Mouse (Mus musculus) intestine, embryonic 15.5 days (tissue): Measurements from ENCODE around the gene Trpm1. TPM values are rescaled to one million over a fixed set of nuclear protein-coding genes. Genes with fewer than 3 reads are reported as not detected.

Experiments
- ATAC-seq: fragments of 200-750 bp; cut with Nextera tagmentation; 2 replicates; pipeline ENCODE4 v1.8.0; 2017; ENCODE audit warnings: moderate TSS enrichment, moderate library complexity
- H3K27ac ChIP-seq: fragments of 300-500 bp; sonication (generic); 2 replicates; pipeline ENCODE4 v1.5.1; 2015; ENCODE audit warnings: mild to moderate bottlenecking, inconsistent platforms
- H3K27me3 ChIP-seq: fragments of 300-500 bp; sonication (generic); replicated peaks from 2 replicates; pipeline ENCODE4 v1.6.1; 2015; ENCODE audit warnings: inconsistent platforms
- H3K36me3 ChIP-seq: fragments of 300-500 bp; sonication (generic); 2 replicates; pipeline ENCODE4 v1.6.1; 2015; ENCODE audit warnings: inconsistent platforms
- H3K4me1 ChIP-seq: fragments of 300-500 bp; sonication (generic); replicated peaks from 2 replicates; pipeline ENCODE4 v1.6.1; 2015; ENCODE audit warnings: inconsistent platforms
- H3K4me2 ChIP-seq: fragments of 300-500 bp; sonication (generic); replicated peaks from 2 replicates; pipeline ENCODE4 v1.6.1; 2015; ENCODE audit warnings: mild to moderate bottlenecking, inconsistent platforms
- H3K4me3 ChIP-seq: fragments of 300-500 bp; sonication (generic); replicated peaks from 2 replicates; pipeline ENCODE4 v1.5.1; 2015; ENCODE audit warnings: inconsistent platforms
- H3K9ac ChIP-seq: fragments of 300-500 bp; sonication (generic); 2 replicates; pipeline ENCODE4 v1.6.1; 2015; ENCODE audit warnings: inconsistent platforms
- H3K9me3 ChIP-seq: fragments of 300-500 bp; sonication (generic); 2 replicates; pipeline ENCODE4 v1.6.1; 2016; ENCODE audit warnings: inconsistent platforms
- WGBS: fragments of 180-500 bp; shearing (Covaris S2); methylation state at CpG from one replicate; pipeline ENCODE4 v1.1.7; 2015; 5-methylcytosine and 5-hydroxymethylcytosine counted together
- polyA plus RNA-seq: library from polyadenylated mRNA; unstranded; fragments of >200 nt; fragmentation: Nextera tagmentation; extraction: Ambion mirVana; gene quantifications from 2 replicates; pipeline ENCODE4 v1.2.1, GENCODE M21; 2015

Gene Trpm1
- polyA plus RNA-seq, 1 experiment from 2014 or later = not detected

DNA sequence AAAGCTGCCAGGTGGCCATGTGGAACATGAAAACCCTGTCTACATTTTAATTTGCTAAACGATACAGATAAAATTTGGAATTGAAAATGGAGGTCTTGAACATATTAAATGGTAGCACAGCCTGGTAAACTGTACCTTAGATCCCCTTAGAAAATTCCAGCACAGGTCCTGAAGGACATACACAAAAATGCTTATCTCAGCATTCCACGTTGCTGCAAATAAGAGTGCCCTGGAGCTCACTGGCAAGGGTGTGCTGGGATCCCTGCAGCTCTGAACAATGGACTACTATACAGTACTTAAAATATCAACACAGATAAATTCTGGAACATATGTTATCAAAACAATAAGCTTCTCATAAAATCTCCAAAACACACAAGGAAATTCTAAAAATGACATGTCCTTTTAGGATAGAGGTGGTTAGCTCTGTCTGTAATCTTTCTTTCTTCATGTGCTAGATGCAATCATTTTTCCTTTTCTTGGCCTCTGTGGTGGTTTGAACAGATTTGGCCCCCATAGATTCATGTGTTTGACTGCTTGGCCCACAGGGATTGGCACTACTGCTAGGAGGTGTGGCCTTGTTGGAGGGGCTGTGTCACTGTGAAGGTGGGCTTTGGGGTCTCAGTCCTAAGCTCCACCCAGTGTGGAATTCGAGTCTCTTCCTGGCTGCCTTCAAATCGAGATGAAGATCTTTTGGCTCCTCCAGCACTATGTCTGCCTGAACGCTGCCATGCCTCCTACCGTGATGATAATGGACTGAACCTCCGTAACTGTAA lies 3.5 kb downstream of the Trpm1 start:
- ATAC-seq = no peak
- no peak overlapping the region for H3K27ac ChIP-seq
- no peak overlapping the region for H3K9ac ChIP-seq
- H3K4me2 ChIP-seq = no peak overlapping the region
- 71% methylated on average over 7 of the region's 7 CpGs for WGBS
- H3K9me3 ChIP-seq = no peaks in the 10 kb centered on the region
- no peak overlapping the region for H3K4me3 ChIP-seq
- H3K27me3 ChIP-seq = no peaks in the 10 kb centered on the region
- no peaks in the 10 kb centered on the region; the same call in 1 of the 2 replicates for H3K4me1 ChIP-seq
- no peaks in the 10 kb centered on the region for H3K36me3 ChIP-seq

DNA sequence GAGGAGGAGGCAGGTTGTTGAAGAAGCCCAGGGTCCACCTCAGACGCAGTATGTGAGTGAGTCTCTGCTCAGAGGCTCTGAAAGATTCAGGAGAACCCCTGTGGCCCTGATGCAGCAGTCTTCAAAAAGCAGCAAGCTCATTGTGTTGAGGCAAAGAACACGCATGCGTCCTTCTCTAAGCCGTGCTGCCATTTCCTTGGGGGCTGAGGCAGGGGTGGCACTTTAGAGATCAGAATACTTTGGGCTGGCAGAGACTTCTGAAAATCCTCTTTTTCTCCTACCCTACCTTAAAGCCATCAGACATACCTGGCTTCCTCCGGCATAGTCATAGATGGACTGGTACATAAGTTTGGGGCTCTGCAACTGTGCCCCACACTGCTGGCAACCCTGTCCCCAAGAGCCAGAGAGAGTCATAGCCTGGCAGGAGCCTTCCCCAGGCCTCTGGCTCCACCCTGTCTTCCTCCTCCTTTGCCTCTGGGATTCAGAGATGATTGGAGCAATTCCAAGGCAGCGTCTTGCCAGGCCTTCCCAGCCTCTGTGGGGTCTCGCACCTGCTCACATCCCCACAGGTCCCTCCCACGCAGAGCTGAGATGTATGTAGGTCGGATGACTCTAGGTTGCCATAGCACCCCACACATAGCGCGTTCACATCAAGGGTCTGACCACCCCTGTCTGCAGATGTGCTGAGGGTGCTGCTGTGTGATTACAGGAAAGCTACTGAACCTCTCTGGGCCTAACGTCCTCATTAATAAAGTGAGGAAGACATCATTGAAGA lies 4.8 kb downstream of the Trpm1 start:
- no peak overlapping the region for H3K4me2 ChIP-seq
- no peak overlapping the region for H3K4me3 ChIP-seq
- no peak overlapping the region for H3K27ac ChIP-seq
- no peaks in the 10 kb centered on the region for H3K9me3 ChIP-seq
- H3K36me3 ChIP-seq = no peaks in the 10 kb centered on the region
- 78% methylated on average over 12 of the region's 12 CpGs for WGBS
- H3K9ac ChIP-seq = no peak overlapping the region
- H3K4me1 ChIP-seq = no peaks in the 10 kb centered on the region; the same call in 1 of the 2 replicates
- no peak for ATAC-seq
- no peaks in the 10 kb centered on the region for H3K27me3 ChIP-seq

DNA sequence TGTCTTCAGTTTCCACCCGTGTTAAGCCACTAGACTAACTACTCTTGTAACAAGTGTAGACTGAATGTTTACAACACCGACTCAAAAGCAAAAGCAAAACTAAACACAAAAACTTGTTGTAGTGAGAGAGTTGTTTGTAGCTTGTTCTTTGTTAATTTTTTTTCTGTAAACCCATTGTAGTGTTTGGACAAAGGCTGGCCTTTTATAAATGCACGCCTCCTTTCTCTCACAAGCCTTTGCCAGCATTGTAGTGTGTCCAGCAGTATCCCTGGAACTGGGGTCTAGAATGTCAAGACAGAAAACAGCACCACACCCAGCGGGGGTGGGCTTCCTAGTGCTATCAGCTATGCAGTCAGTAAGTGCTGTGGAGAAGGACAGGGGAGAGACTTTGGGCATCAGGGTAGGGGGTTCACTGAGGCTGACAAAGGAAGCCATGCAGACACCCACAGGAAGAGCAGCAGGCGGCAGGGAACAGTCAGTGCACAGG lies 5.5 kb downstream of the Trpm1 start:
- 57% methylated on average over 5 of the region's 5 CpGs for WGBS
- H3K4me2 ChIP-seq = no peak overlapping the region

DNA sequence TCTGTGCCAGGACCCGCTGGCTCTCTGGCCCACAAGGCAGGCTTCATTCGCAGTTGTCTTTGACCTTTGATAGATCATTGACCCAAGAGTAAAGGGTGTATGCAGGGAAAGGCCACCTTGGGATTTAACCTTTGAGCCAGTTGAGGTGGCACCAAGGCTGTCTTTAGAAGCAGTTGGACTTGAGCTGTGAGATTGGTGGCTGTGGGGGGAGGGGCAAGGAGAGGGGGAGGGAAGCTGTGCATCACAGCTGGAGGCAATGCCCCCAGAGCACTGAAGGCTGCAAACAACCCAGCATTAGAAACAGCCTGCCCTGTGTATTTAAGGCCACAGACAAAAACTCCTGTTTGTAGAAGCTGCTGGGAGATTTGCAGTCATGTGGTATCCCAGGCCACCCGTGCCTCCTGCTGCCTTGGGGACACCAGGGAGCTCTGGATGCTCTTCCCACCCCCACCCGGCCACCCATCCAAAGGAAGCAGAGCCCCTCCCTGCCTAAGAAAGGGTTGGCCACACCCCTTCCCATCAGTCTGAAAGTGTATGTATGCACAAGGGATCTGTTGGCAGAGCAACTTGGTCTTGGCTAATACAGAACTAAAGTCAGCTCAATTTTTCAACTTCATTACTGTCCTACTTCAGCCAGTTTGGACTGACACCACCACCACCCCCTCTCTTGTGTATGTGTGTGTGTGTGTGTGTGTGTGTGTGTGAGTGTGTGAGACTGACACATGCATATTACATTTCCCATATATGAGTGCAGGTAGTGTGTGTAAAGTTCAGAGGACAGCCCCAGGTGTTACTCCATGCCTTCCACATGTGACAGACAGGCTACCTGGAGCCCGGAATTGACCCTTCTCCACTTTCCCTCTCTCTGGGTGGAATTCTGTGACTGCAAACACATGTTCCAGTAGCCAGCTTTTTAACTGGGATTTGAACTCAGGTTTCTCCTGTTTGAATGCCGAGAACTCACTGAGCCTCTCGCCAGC lies 6.3 kb downstream of the Trpm1 start:
- Histone ChIP-seq H3K4me2 (no peak overlapping the region), H3K4me3 (no peak overlapping the region), H3K9ac (no peak overlapping the region), H3K36me3 (no peaks in the 10 kb centered on the region), H3K27ac (no peak overlapping the region), H3K27me3 (no peaks in the 10 kb centered on the region), H3K9me3 (no peaks in the 10 kb centered on the region), H3K4me1 (no peaks in the 10 kb centered on the region; the same call in 1 of the 2 replicates)
- WGBS = 50% methylated on average over 7 of the region's 7 CpGs
- ATAC-seq = no peak

More for the DNA sequence above, 5.5 kb downstream of the Trpm1 start:
- H3K27ac ChIP-seq = no peak overlapping the region
- no peaks in the 10 kb centered on the region; the same call in 1 of the 2 replicates for H3K4me1 ChIP-seq
- no peaks in the 10 kb centered on the region for H3K9me3 ChIP-seq
- no peak for ATAC-seq
- no peak overlapping the region for H3K4me3 ChIP-seq
- H3K27me3 ChIP-seq = no peaks in the 10 kb centered on the region
- H3K9ac ChIP-seq = no peak overlapping the region
- H3K36me3 ChIP-seq = no peaks in the 10 kb centered on the region

DNA sequence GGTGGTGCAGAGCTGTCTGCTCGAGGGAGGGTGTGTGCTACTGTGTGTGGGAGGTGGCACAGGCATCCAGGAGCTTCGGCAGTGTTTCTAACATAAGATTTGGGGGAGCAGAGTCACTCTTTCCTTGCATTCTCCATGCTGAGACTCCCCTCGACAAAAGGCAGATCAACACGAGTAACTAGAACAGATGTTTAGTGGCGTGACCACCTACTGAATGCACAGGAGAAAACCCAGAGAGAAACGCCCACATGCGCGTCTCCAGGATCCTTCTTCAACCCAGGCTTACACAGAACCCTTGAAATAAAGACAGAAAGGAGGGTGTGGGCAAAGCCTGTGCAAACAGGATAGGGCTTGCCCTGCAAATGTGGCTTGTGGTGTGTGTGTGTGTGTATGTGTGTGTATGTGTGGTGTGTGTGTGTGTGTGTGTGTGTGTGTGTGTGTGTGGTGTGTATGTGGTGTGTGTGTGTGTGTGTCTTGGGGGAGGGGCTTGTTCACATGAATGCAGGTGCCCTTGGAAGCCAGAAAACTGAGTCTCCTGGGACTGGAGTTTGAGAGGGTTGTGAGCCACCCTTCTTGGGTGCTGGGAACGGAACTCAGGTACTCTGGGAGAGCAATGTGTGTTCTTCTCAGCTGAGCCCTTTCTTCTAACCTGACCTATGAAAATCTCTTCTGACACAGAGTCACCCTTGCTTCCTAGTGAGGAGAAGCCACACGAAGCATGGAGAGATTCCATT lies 7.3 kb downstream of the Trpm1 start:
- no peak overlapping the region for H3K4me3 ChIP-seq
- H3K36me3 ChIP-seq = no peaks in the 10 kb centered on the region
- H3K4me1 ChIP-seq = no peaks in the 10 kb centered on the region; the same call in 1 of the 2 replicates
- H3K4me2 ChIP-seq = no peak overlapping the region
- WGBS = 66% methylated on average over 10 of the region's 10 CpGs
- H3K9me3 ChIP-seq = no peaks in the 10 kb centered on the region
- ATAC-seq = no peak
- no peaks in the 10 kb centered on the region for H3K27me3 ChIP-seq
- no peak overlapping the region for H3K9ac ChIP-seq
- H3K27ac ChIP-seq = no peak overlapping the region

DNA sequence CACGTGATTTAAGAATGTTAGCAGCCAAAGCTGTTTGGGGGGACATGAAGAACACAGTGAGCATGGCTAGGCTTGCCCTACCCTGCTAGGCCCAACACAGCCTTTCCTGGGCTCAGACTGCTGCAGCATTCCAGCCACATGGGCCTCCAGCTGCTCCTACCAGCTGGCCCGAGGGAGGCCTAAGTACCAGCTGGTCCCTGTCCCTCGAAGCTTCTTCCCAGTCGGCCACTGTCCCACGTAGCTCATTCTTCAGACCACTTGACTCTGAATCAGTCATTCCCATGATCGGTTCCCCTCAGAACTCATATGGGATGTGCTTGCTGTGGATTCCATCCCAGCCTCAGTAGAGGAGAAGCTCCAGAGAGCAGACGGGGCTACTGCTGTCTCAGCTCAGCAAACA lies 8.4 kb downstream of the Trpm1 start:
- Histone ChIP-seq H3K27ac (no peak overlapping the region), H3K4me3 (no peak overlapping the region), H3K4me1 (no peaks in the 10 kb centered on the region; the same call in 1 of the 2 replicates), H3K4me2 (no peak overlapping the region), H3K27me3 (no peaks in the 10 kb centered on the region), H3K9me3 (no peaks in the 10 kb centered on the region), H3K36me3 (no peaks in the 10 kb centered on the region), H3K9ac (no peak overlapping the region)
- 56% methylated on average over 7 of the region's 7 CpGs for WGBS
- ATAC-seq = no peak

DNA sequence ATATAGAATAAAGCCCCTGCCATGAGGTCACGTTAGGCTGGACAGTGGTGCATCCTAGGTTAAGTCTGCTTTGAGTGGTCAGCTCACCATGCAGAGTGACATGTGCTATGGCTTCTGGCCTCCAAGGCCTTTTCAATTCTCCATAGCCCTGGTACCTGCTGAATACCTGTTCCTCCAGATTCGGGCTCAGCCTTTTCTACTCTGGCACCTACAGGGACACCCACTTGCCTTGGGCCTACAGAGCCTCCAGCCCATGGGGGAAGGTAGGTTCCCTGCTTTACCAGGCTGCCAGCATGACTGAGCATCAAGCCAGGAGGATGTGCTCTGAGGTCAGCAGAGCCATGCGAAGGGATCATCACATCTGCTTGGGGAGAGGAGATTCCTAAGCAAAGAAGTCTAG lies 9.5 kb downstream of the Trpm1 start:
- no peak for ATAC-seq
- WGBS = 85% methylated on average over 3 of the region's 3 CpGs
- H3K4me2 ChIP-seq = no peak overlapping the region
- H3K9ac ChIP-seq = no peak overlapping the region
- no peak overlapping the region for H3K27ac ChIP-seq
- H3K4me3 ChIP-seq = no peak overlapping the region
- H3K9me3 ChIP-seq = no peaks in the 10 kb centered on the region
- no peaks in the 10 kb centered on the region; the same call in 1 of the 2 replicates for H3K4me1 ChIP-seq
- no peaks in the 10 kb centered on the region for H3K27me3 ChIP-seq
- H3K36me3 ChIP-seq = no peaks in the 10 kb centered on the region

DNA sequence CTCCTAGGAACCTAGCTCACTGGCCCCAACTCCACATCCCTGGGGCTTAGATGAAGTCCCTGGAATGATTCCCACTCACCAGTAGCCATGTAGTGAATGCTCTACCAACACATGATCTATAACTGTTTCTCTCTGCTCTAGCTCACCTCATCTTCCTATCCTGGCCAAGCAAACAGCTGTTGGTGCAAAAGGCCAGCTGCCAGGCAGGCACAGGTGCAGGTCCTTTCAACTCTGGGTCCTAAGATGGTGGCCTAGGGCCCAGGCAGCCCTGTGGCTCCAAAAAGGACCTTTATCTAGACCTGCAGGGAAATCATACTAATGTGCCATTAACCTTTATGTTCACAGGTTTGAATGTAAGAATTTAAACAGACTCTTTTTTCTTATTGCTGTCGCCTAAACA lies 10.3 kb downstream of the Trpm1 start:
- Histone ChIP-seq H3K27ac (no peak overlapping the region), H3K9ac (no peak overlapping the region), H3K9me3 (no peaks in the 10 kb centered on the region), H3K4me2 (no peak overlapping the region), H3K4me3 (no peak overlapping the region), H3K4me1 (no peaks in the 10 kb centered on the region; the same call in 1 of the 2 replicates), H3K27me3 (no peaks in the 10 kb centered on the region), H3K36me3 (no peaks in the 10 kb centered on the region)
- WGBS = 97% methylated on average over 1 of the region's 1 CpGs
- no peak for ATAC-seq

DNA sequence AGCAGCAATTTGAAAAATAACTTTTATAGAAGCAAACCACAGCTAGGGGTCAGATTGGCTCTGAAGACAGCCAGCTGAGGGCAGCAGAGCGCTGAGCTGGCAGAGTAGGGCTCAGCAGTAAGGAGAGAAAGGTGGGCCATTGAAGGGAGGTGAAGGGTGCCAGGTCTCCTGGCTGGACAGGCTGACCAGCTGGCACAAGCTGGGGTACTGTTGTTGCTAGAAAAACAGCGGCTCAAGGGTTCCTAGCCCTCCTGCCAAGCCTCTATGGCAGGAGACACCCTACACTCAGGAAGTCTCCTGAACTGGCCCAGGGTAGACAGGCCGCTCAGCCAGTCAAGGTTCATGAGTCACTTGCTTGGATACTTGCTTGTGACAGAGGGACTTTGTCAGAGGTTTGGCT lies 11.4 kb downstream of the Trpm1 start:
- no peak for ATAC-seq
- 63% methylated on average over 3 of the region's 3 CpGs for WGBS
- Histone ChIP-seq H3K4me1 (no peaks in the 10 kb centered on the region), H3K4me3 (no peak overlapping the region), H3K36me3 (no peaks in the 10 kb centered on the region), H3K27ac (no peak overlapping the region), H3K9me3 (no peaks in the 10 kb centered on the region), H3K4me2 (no peak overlapping the region), H3K9ac (no peak overlapping the region), H3K27me3 (no peaks in the 10 kb centered on the region)

DNA sequence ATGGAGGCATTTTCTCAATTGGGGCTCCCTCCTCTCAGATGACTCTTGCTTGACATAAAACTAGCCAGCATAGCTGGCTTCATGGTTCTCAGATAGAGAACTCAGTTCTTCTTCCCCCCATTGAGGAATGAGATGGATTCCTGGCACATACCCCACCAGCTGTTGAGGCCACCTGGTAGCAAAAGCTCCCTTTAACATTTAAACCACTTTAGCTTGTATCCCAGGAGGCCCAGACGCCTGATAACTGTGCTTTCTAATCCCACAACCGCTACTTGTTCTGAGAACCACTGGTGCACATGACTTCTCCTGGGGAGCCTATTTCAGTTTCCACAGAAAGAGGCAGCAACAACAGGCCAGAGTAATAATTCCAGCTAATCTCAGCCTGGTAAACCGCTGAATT lies 12.4 kb downstream of the Trpm1 start:
- Histone ChIP-seq H3K4me1 (no peaks in the 10 kb centered on the region), H3K4me3 (no peak overlapping the region), H3K27me3 (no peaks in the 10 kb centered on the region), H3K9me3 (no peaks in the 10 kb centered on the region), H3K36me3 (no peaks in the 10 kb centered on the region), H3K27ac (no peak overlapping the region), H3K4me2 (no peak overlapping the region), H3K9ac (no peak overlapping the region)
- 73% methylated on average over 3 of the region's 3 CpGs for WGBS
- ATAC-seq = no peak

DNA sequence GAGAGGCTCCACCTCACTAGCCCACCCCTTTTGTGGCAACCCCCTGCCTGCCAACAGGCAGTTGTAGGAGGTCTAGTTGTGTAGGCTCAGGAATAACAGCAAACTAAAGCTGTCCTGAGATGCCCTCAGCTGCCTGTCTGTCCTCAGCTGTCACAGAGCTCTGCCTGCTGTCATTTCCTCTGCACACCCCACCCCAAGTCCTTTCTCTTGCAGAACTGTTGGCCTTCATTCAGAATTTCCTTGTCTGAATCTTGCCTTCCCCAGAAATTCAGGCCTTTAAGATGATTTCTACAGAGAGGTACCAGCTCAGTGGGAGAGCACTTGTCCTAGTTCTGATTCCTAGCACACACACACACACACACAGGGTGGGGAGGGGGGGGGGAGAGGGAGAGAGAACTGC lies 13.1 kb downstream of the Trpm1 start:
- no peak for ATAC-seq
- H3K27ac ChIP-seq = no peak overlapping the region
- H3K27me3 ChIP-seq = no peaks in the 10 kb centered on the region
- no peaks in the 10 kb centered on the region for H3K36me3 ChIP-seq
- no peak overlapping the region for H3K4me2 ChIP-seq
- no peaks in the 10 kb centered on the region for H3K4me1 ChIP-seq
- no peaks in the 10 kb centered on the region for H3K9me3 ChIP-seq
- no peak overlapping the region for H3K4me3 ChIP-seq
- no peak overlapping the region for H3K9ac ChIP-seq
